Mouse (Mus musculus) spleen, adult 2 months (tissue): ENCODE data around the gene Fpgs.

Experiments used
- CTCF ChIP-seq: fragments of 200-500 bp; IDR thresholded peaks from 2 replicates; pipeline ENCODE4 v1.5.1; 2011; ENCODE audit warnings: mild to moderate bottlenecking, inconsistent platforms; ENCODE audit not compliant: insufficient read depth, insufficient read length, insufficient replicate concordance; ENCODE audit errors: extremely low read depth
- POLR2A ChIP-seq: fragments of 200-500 bp; IDR thresholded peaks from 2 replicates; pipeline ENCODE4 v1.6.1; 2011; ENCODE audit warnings: low read depth, low read length, inconsistent platforms

GRCm38 (mm10) chr2:32691041-32691440 is 12.9 kb downstream of the Fpgs start:
- TF ChIP-seq POLR2A = no peak
- no peak for TF ChIP-seq CTCF
